In the genomic region with DNA sequence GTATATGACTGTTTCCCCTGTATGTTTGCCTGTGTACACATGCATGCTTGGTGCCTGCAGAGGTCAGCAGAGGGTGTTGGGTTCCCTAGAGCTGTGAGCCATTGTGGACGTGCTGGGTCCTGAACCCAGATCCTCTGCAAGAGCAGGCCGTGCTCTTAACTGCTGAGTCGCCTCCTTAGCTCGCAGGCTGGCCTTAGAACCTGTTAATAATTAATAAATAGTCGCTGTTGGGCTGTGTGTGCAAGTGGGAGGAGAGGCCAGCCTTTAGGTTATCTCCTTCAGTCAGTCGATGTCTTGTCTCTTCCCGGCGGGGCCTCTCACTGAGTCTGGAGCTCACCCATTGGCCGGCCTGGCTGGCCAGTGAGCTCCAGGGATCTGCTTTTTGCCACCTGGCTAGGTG, we compare ENCODE assay signal across 1 mouse cellular context.
A peak's percentile ranks its signal among the peaks of the same experiment; 100 is the strongest.
TF ChIP-seq lines count a peak whose summit lies in the region.

No protein-coding gene starts in this region.

TF ChIP-seq in CH12.LX, 34 proteins besides CTCF, POLR2A, EP300 and RAD21 (continued from another document):
- TF ChIP-seq SMC3 (IDR thresholded peaks at IDR 0.05; ENCODE audit: low read depth, low read length) = peak; percentile 3; the same call in 1 of the 2 replicates
